Mouse (Mus musculus) myocyte (in vitro differentiated cells): ENCODE data around the gene Cox10.

Experiments used
- MAX ChIP-seq: IDR thresholded peaks from one replicate; pipeline ENCODE4 v1.6.1; 2011; ENCODE audit warnings: low read depth, mild to moderate bottlenecking, control low read depth
- POLR2A ChIP-seq: IDR thresholded peaks from one replicate; pipeline ENCODE4 v1.6.1; 2011; ENCODE audit warnings: low read depth, mild to moderate bottlenecking, control low read depth, moderate library complexity; ENCODE audit not compliant: insufficient read length
- REST ChIP-seq: IDR thresholded peaks from one replicate; pipeline ENCODE4 v1.6.1; 2011; ENCODE audit warnings: mild to moderate bottlenecking, control low read depth, moderate library complexity; ENCODE audit not compliant: insufficient read depth, insufficient read length
- SRF ChIP-seq: IDR thresholded peaks from one replicate; pipeline ENCODE4 v1.6.1; 2011; ENCODE audit warnings: low read depth; ENCODE audit not compliant: control insufficient read depth, insufficient read length

- TF ChIP-seq POLR2A: peak; percentile 83
- TF ChIP-seq SRF: no peak
- TF ChIP-seq MAX: no peak
- no peak for TF ChIP-seq REST
Observed at GRCm38 (mm10) chr11:64078956-64079726, at the start of gene Cox10.
